Mouse (Mus musculus): ENCODE measurements around the gene Lrrc4.

The Lrrc4 gene

GRCm38 (mm10) chr6:28767891-28768481 is 63.6 kb downstream of the Lrrc4 start:
- no peak for DNase-seq (ENCODE audit: low spot score)

DNA sequence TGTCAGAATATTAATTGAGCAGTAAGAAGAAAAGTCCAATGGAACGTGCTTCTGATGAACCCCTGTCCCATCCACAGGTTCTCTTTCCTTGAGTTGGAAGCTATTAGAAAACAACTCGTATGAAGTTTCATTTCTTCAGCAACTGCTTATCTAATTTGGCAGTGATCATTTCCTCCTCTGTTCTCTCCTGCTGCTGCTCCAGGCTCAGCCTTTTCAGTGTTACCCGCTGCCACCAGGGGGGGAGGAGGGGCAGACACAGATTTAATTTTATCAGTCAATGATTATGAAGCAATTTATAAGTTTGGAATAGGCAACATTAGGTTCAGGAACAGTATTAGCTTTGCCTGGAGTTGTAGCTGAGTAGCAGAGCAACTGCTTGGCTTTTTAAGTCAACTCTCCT is 64.9 kb downstream of the Lrrc4 start:
- no peak for DNase-seq (ENCODE audit: low spot score)

DNA sequence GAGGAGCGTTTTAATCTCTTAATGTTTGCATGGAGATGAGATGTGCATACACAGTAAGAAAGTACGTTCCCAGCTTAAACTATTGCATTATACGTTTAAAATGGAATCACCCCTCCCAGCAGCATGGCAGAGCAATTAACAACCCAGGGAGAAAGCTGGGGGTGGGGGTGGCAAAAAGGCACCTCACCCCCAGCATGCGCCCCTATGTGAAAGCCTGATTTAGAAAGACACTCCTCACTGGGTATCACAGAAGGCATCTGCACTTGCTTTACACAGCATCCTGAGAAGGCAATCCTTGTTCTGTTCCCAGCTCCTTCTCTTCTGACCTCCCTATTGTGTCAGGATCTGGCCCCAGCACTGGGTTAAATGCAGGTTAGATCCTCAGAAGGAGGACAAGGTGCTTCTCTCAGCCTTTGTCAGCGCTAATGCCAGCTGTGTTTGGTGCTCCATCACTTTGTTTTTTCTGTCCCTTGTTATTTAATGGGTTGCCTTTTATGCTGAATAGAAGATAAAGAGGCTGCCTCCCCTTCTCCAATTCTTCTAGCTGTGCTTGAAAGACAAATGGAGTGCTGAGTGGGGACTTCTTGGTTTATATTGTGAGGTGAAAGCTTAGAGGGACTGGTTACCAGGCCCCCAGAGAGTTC is 69.3 kb downstream of the Lrrc4 start:
- no peak for DNase-seq (ENCODE audit: low spot score)

- DNase-seq (ENCODE audit: low spot score), result no peak
These were observed 69.8 kb downstream of the Lrrc4 start for GRCm38 (mm10) chr6:28761728-28762127.

GRCm38 (mm10) chr6:28758293-28758692 is 73.3 kb downstream of the Lrrc4 start:
- no peak for DNase-seq (ENCODE audit: low spot score)

GRCm38 (mm10) chr6:28756306-28757018 is 75.1 kb downstream of the Lrrc4 start:
- DNase-seq (ENCODE audit: low spot score), result no peak

DNA sequence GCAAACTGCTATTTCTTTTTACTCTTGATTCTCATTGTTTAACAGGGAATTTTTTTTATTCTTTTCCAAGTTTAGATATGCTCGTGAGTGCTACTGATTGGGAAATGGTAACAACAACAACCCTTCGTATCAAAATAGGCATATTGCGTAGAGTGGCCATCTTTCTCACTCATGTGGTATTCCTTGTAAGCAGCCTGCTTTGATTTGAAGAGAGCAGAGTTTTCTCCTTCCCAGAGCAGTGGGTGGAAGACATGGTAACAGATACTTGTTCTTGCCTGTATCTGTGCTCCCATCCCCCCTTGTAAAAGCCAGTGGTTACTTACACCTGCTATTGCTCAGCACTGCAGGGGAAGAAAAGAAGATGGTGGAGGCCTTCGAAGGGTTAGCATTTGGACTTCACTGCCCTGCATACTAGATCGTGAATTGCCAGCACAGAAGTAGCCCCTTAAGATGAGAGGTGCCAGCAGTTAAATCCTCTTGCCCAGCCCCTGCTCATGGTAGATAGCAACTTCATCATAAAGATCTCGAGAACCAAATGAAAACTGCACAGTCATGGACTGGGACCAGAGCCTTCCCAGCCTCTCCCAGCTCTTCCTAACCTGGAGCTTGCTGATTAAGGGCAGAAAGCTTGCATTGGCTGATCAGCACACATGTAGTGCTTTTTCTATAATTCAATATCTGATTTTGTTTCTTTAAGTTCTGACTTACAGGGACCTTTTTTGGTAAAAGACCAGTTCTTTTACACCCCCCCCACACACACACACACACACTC is 77.2 kb downstream of the Lrrc4 start:
- DNase-seq (ENCODE audit: low spot score), result no peak

- DNase-seq (ENCODE audit: low spot score), result no peak
These were observed 77.9 kb downstream of the Lrrc4 start for GRCm38 (mm10) chr6:28753681-28754080.

GRCm38 (mm10) chr6:28753217-28753616 is 78.3 kb downstream of the Lrrc4 start:
- DNase-seq (ENCODE audit: low spot score), result no peak

DNA sequence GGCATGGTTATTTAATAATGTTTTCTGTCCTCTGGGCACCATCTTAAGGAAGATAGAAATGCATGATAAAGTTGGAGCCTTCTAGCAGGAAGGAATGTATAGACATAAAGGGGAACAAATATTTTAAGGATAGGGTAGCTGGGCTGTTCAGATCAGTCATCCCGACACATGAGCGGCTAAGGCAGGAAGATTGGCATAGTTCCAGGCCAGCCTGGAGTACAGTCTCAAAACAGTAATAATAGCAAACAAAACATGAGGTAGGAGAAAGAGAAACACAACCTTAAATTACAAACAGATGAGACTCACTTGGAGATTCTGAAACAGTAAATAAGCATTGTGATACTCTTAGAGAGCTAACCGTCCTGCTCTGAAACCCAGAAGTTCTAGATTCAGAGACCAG is 80.4 kb downstream of the Lrrc4 start:
- DNase-seq (ENCODE audit: low spot score), result no peak

- DNase-seq (ENCODE audit: low spot score), result no peak
These were observed 82.3 kb downstream of the Lrrc4 start for GRCm38 (mm10) chr6:28749224-28749623.

- no peak for DNase-seq (ENCODE audit: low spot score)
These were observed 83.4 kb downstream of the Lrrc4 start for GRCm38 (mm10) chr6:28747931-28748670.

DNA sequence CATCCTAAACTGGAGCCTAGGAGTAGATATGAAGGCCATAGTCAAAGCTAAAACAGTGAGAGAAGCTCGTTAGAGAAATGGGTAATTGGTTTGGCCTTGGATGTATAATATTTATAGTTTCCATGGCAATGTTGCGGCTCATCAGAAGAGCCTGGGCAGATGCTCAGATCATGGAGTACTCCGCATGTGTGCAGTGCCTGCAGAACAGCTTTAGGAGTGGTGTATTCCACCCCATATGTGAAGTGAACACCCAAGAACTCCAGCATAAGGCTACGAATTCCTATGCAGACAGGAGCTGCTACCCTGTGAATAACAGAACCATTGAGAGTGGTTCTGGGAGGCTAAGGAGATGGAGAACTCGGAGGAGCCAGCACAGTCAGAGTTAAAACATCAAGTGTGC is 84.5 kb downstream of the Lrrc4 start:
- no peak for DNase-seq (ENCODE audit: low spot score)

DNA sequence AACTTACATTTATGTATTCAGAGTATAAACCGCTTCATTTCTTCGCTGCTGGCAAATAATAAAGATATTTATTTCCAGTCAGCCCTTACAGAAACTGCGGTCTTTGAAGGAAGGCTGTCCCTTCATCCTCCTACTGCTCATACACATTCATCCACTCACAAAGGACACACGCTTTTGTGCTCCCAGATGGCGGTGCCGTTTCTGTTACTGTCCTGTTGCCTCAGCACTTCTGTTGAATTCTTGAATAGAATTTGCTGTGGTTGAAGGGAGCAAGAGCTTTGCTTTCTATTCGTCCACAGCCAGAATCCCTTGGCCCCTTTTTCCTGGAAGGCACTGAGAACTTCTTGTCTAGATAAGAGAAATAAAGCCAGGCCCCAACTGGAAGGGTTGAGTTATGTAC is 85.7 kb downstream of the Lrrc4 start:
- DNase-seq (ENCODE audit: low spot score), result no peak

GRCm38 (mm10) chr6:28743586-28743985 is 88.0 kb downstream of the Lrrc4 start:
- DNase-seq (ENCODE audit: low spot score), result no peak

- DNase-seq (ENCODE audit: low spot score), result no peak
These were observed 93.9 kb downstream of the Lrrc4 start for GRCm38 (mm10) chr6:28737601-28738000.

DNA sequence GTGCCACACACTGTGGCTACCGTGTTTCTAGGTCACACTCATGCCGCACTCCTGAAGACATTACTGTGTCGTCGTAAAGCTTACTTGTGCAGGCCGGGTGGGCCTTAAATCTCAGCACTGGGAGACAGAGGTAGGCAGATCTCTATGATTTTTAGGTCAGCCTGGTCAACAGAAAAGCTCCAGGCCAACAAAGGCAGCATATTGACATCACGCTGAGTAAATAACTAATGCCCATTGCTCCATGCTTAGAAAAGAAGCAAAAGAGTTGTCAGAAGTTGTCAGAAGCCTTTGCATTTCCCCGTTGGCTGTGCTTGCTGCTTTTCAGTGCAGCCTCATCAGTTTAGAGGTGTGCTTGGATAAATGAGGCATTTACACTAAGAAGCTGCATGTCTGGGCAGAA is 94.9 kb downstream of the Lrrc4 start:
- DNase-seq (ENCODE audit: low spot score), result no peak

DNA sequence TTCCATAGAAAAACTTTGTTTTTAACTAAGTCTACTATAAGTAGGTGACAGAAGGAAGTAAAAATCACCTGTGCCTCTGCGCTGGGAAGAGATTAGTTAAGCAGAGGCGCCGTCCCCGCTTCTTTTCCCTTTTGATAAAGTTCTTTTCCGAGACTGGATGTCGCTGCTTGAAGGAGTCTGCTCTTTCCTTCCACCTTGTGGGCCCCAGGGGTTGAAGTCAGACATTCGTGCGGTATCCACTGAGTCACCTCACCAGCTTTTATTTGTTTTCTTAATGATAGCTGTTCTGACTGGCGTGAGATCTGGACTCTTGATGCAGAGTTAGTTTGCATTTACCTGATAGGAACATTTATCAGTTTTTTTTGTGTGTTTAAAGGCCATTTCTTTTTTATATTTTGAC is 96.4 kb downstream of the Lrrc4 start:
- no peak for DNase-seq (ENCODE audit: low spot score)

DNA sequence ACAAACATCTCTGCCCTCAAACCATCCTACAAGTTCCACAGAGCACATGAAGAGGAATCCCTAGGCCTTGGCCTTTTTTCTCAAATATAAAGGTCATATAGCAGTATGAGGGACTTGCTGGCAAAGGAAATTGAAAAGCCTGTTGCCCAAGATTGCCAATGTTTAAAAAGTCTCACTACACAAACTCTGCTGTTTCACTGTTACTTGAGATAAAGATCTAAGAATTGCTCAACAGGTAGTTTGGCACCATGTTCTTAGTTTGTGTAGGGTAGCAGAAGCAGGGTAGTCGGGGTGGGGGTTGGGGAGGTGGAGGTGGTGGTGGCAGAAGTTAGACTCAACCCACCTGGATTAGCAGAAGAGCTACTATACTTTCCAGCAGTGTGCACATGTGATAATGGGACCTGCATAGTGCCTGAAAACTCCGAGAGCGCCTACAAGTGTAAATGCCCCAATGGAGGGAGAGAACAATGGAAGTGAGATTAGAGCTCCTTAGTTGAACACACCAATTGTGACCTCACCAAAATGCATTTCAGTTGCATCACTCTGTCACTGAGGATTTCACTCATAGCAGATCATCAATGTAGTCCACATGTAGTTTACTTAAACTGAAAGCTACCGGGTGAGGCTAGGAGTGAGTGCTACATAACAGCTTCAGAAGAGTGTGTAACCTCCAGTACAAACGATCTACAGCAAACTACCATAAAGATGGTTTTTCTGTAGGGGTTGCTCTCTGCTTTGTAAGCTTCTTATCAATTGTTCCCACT is 97.5 kb downstream of the Lrrc4 start:
- no peak for DNase-seq (ENCODE audit: low spot score)

- DNase-seq (ENCODE audit: low spot score), result no peak
These were observed 100.3 kb downstream of the Lrrc4 start for GRCm38 (mm10) chr6:28731246-28731645.

GRCm38 (mm10) chr6:28729649-28730048 is 101.9 kb downstream of the Lrrc4 start:
- no peak for DNase-seq (ENCODE audit: low spot score)
